Mouse (Mus musculus) limb, embryonic 15.5 days (tissue): ENCODE results near the gene Slc7a7. TPM values are rescaled to one million over a fixed set of nuclear protein-coding genes. Genes with fewer than 3 reads are reported as not detected.
A peak's percentile ranks its signal among the peaks of the same experiment; 100 is the strongest.

Experiments
- ATAC-seq: fragments of 200-750 bp; cut with Nextera tagmentation; 2 replicates; pipeline ENCODE4 v1.8.0; 2017; ENCODE audit warnings: low read depth, moderate TSS enrichment; ENCODE audit not compliant: insufficient number of reproducible peaks, low FRiP score, low TSS enrichment
- H3K27ac ChIP-seq: fragments of 300-500 bp; sonication (generic); 2 replicates; pipeline ENCODE4 v1.5.1; 2015; ENCODE audit warnings: moderate library complexity, mild to moderate bottlenecking, inconsistent platforms
- H3K27me3 ChIP-seq: fragments of 300-500 bp; sonication (generic); 2 replicates; pipeline ENCODE4 v1.6.1; 2015; ENCODE audit warnings: inconsistent platforms
- H3K36me3 ChIP-seq: fragments of 300-500 bp; sonication (generic); 2 replicates; pipeline ENCODE4 v1.6.1; 2015; ENCODE audit warnings: inconsistent platforms
- H3K4me1 ChIP-seq: fragments of 300-500 bp; sonication (generic); 2 replicates; pipeline ENCODE4 v1.6.1; 2015; ENCODE audit warnings: inconsistent platforms
- H3K4me2 ChIP-seq: fragments of 300-500 bp; sonication (generic); 2 replicates; pipeline ENCODE4 v1.6.1; 2015; ENCODE audit warnings: mild to moderate bottlenecking, inconsistent platforms
- H3K4me3 ChIP-seq: fragments of 300-500 bp; sonication (generic); 2 replicates; pipeline ENCODE4 v1.5.1; 2015; ENCODE audit warnings: mild to moderate bottlenecking, inconsistent platforms
- H3K9ac ChIP-seq: fragments of 300-500 bp; sonication (generic); 2 replicates; pipeline ENCODE4 v1.6.1; 2015; ENCODE audit warnings: inconsistent platforms
- H3K9me3 ChIP-seq: fragments of 300-500 bp; sonication (generic); 2 replicates; pipeline ENCODE4 v1.6.1; 2016; ENCODE audit warnings: inconsistent platforms
- WGBS: fragments of 180-500 bp; shearing (Covaris S2); methylation state at CpG from one replicate; pipeline ENCODE4 v1.1.7; 2015; 5-methylcytosine and 5-hydroxymethylcytosine counted together
- polyA plus RNA-seq: library from polyadenylated mRNA; unstranded; fragments of >200 nt; fragmentation: Nextera tagmentation; extraction: Ambion mirVana; gene quantifications from 2 replicates; pipeline ENCODE4 v1.2.1, GENCODE M21; 2015

Gene Slc7a7
- 5.8 and 6.5 TPM in 2 replicates for polyA plus RNA-seq

DNA sequence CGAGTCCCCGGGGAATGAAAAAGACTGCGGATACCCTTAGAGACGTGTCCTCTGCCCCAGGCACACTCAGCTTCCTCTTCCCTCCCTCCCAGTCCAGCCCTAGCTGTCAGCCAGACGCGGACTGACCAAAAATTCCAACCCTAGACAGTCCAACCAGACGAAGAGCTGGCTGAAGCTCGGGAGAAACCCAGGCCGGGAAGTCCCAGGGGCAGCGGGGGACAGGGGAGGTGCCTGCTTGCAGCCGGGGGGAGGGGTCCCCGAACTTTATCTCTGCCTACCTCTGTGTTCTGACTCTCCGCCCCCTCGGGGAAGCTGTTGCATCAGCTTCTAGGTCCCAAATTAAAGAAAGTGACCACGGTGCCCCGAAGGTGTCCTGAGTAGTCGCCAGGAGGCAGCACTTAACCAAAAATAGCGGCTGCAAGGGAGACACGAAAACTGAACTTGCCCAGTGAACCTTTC lies at the start of gene Slc7a7:
Gene Slc7a7, minus strand, starts transcription at position 158 of the 459 bp plus-strand sequence.
- H3K4me2 ChIP-seq: peak within 1 kb of the TSS; percentile 1; the same call in 1 of the 2 replicates
- no peaks in the 10 kb centered on the region for H3K36me3 ChIP-seq
- no peak for ATAC-seq
- H3K27ac ChIP-seq: no peak within 1 kb of the TSS
- WGBS: 14% methylated on average over 19 of the region's 19 CpGs
- no peaks in the 10 kb centered on the region for H3K9me3 ChIP-seq
- no peak within 1 kb of the TSS for H3K9ac ChIP-seq
- H3K4me1 ChIP-seq: peaks cover 29% of the 10 kb centered on the region
- no peaks in the 10 kb centered on the region for H3K27me3 ChIP-seq
- H3K4me3 ChIP-seq: no peak within 1 kb of the TSS

DNA sequence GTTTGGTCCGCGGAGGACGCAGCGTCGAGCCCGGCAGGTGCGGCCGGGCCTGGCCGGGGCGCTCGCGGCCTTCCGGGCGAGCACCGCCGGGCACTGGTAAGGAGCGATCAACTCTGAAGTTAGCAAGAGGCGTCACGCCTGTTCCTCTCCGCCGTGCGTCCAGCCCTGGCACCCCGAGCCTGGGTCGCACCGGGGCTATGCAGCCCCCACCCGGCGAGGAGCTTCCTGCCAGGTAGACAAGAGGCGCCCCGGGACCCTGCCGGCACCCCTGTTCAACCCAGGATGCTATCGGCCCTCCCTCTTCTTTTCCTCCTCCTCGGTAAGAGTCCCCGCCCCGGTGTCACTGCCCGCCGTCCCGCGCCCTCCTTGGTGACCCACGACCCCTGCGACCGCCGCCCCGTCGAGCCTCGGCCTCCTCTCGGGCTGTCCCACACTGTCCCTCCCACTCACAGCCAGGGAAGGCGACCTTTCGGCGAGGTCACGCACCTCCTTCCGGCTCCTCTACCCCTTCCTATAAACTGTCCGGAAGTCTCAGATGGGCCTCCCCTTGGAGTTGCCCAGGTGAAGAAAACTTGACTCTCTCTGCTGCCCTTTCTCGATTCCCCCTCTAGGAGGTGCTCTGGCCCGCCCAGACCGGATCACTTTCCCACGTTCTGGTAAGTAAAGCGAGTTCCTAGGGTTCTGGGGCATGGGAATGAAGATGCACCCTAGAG lies 46.9 kb upstream of the Slc7a7 start:
- under 1% methylated on average over 54 of the region's 57 CpGs for WGBS
- H3K4me2 ChIP-seq: peak overlapping the region; percentile 80
- H3K27me3 ChIP-seq: no peaks in the 10 kb centered on the region
- peak overlapping the region; percentile 84 for H3K9ac ChIP-seq
- no peaks in the 10 kb centered on the region for H3K9me3 ChIP-seq
- peaks cover 11% of the 10 kb centered on the region; the same call in 1 of the 2 replicates for H3K4me1 ChIP-seq
- H3K4me3 ChIP-seq: peak overlapping the region; percentile 96
- peak overlapping the region; percentile 83 for H3K27ac ChIP-seq
- H3K36me3 ChIP-seq: peaks cover 34% of the 10 kb centered on the region
- ATAC-seq: peak; percentile 56

DNA sequence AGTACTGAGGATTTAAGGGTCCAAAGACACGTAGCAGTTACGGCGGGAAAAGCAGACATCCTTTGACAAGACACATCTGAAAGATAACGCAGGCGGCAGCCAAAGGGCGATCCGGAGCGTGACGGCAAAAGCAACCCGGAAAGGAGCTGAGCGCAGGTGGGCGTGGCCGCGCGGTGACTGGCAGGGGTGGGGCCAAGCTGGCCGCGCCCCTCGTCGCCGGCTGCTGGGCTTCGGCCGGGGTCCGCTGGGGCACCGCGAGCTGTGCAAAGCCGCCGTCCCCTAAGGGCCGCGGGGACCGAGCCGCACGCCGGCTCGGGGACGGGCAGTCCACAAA lies 46.3 kb upstream of the Slc7a7 start, which contains the start of gene Lrp10:
Gene Lrp10, plus strand, starts transcription at position 179 of the 334 bp plus-strand sequence.
- peak within 1 kb of the TSS; percentile 84 for H3K9ac ChIP-seq
- H3K4me3 ChIP-seq: peak within 1 kb of the TSS; percentile 96
- H3K36me3 ChIP-seq: peaks cover 29% of the 10 kb centered on the region
- 0% methylated on average over 28 of the region's 35 CpGs for WGBS
- H3K27ac ChIP-seq: peak within 1 kb of the TSS; percentile 83
- peaks cover 11% of the 10 kb centered on the region; the same call in 1 of the 2 replicates for H3K4me1 ChIP-seq
- no peaks in the 10 kb centered on the region for H3K9me3 ChIP-seq
- peak; percentile 70 for ATAC-seq
- H3K4me2 ChIP-seq: peak within 1 kb of the TSS; percentile 80
- H3K27me3 ChIP-seq: no peaks in the 10 kb centered on the region

DNA sequence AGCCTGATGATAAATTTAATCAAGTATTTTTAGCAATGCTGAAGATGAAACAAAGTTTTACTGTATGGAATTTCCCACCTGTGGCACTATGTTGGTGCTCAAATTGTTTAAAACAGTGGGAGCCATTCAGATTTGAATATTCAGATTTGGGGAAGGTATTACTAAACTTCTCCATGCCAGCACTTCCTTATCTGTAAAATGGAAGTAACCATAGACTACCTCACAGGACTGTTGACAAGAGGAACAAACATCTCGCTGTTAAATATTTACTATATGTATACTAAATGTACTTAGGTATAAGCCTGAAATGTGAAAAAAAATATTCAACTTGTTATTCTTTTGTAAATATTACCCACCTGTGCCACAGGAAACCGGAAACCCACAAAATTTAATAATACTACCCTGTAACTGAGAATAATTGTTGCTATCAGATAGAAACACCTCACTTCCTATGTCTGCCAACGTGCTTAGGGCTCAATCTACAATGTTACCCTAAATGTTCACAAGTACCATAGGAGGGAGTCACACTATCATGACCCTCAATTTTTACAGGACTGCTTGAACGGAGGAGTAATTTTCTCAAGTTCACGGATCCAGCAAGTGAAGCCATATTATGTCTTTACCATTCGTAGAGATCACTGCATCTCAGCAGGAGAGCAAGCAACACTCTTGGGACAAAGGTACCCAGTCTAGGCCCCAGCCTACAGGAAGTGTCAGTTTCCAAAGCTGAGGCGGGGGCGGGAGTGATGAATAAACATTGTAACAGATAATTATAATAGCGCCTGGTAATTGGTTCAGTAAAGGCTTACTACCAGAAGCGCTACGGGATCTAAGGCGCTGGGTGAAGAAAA lies 45.8 kb upstream of the Slc7a7 start:
- Histone ChIP-seq H3K9me3 (no peaks in the 10 kb centered on the region), H3K27ac (peak overlapping the region; percentile 83; the same call in 1 of the 2 replicates), H3K4me1 (peaks cover 11% of the 10 kb centered on the region; the same call in 1 of the 2 replicates), H3K4me3 (peak overlapping the region; percentile 96), H3K4me2 (peak overlapping the region; percentile 80), H3K9ac (peak overlapping the region; percentile 84; the same call in 1 of the 2 replicates), H3K36me3 (peaks cover 23% of the 10 kb centered on the region), H3K27me3 (no peaks in the 10 kb centered on the region)
- WGBS: 14% methylated on average over 12 of the region's 12 CpGs
- 0 out of 2 replicates have a peak, but pooled peaks have one; percentile 5 for ATAC-seq

DNA sequence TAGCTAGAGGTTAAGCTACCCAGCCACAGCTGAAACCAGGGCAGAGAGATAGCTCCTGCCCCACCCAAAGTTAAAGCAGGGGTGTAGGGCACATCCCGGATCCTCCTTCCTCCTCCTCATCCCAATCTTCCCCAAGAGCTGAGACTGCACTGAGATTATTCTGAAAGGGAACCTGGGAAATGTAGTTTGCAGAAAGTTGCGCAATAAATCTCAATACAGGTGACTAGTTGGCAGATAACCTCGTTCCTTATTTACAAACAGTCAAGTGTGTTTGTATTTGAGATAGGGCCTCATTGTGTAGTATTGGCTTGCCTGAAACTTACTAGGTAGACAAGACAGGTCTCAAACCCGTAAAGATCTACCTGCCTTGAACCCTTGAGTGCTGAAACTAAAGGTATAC lies 44.6 kb upstream of the Slc7a7 start:
- WGBS: 73% methylated on average over 4 of the region's 4 CpGs
- Histone ChIP-seq H3K9ac (no peak overlapping the region), H3K27me3 (no peaks in the 10 kb centered on the region), H3K4me1 (peaks cover 11% of the 10 kb centered on the region; the same call in 1 of the 2 replicates), H3K9me3 (no peaks in the 10 kb centered on the region), H3K27ac (no peak overlapping the region), H3K4me2 (no peak overlapping the region), H3K36me3 (peaks cover 11% of the 10 kb centered on the region), H3K4me3 (no peak overlapping the region)
- no peak for ATAC-seq

DNA sequence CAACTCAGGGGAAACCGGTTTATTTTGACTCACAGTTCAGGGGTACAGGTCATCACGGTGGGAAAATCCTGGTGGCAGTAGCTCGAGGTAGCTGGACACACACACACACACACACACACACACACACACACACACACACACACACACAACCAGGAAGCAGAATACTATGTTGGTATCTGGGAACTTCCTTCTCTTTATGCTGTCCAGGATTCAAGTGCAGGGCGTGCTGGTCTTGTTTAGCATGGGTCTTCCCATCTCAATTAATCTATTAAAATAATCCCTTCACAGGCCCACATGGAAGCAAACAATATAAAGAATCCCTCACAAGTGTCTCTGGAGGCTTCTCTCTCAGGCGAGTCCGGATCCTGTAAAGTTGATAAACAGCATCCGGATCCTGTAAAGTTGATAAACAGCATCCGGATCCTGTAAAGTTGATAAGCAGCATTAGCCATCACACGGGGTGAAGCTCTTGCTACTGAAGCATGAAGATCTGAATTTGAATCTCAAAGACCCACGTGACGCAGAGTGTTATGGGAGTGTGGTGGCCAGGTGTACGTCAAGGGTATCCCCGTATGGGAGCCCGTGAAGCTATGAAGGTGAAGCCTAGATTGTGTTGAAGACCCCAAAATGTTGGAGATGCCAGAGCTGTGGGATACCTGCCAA lies 40.5 kb upstream of the Slc7a7 start:
- Histone ChIP-seq H3K9ac (no peak overlapping the region), H3K4me3 (no peak overlapping the region), H3K4me1 (no peaks in the 10 kb centered on the region), H3K36me3 (no peaks in the 10 kb centered on the region), H3K9me3 (no peaks in the 10 kb centered on the region), H3K27ac (no peak overlapping the region), H3K4me2 (no peak overlapping the region), H3K27me3 (no peaks in the 10 kb centered on the region)
- WGBS: 83% methylated on average over 14 of the region's 14 CpGs
- no peak for ATAC-seq

DNA sequence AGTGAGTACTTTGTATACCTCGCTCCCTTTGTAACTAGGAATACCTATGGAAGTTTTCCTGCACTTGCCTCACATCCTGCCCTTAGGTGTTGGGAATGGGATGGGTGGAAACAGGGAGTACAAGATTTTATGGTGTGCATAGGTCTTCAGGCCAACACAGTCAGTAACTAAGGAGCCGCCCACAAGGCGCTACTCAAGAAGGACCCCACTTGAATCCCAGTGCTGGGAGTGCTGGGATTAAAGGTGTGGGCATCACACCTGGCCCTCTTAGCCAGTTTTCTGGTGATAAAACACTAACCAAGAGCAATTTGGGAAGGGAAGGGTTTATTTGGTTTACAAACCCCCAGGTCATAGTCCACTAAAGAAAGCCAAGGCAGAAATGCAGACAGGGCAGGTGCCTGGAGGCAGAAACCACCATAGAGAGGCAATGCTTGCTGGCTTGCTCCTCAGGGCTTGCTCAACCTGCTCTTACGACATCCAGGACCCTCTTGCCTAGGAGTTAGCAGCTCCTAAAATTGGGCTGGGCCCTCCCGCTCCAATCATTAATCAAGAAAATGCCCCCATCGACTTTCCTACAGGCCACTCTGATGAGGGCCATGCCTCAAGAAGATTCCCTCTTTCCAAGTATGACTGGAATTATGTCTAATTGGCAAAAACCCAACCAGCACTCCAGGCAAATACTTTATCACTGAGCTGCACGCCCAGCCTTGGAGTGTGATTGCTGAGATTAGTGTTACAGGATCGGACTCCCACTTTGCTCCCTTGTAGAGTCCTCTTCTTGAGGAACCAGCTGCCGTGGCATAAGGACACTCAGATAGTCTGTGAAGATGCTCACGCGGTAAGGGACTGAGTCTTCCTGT lies 37.3 kb upstream of the Slc7a7 start:
- H3K4me2 ChIP-seq: no peak overlapping the region
- H3K9ac ChIP-seq: no peak overlapping the region
- H3K36me3 ChIP-seq: no peaks in the 10 kb centered on the region
- no peaks in the 10 kb centered on the region for H3K4me1 ChIP-seq
- no peak for ATAC-seq
- no peak overlapping the region for H3K4me3 ChIP-seq
- 72% methylated on average over 11 of the region's 11 CpGs for WGBS
- H3K9me3 ChIP-seq: no peaks in the 10 kb centered on the region
- H3K27me3 ChIP-seq: no peaks in the 10 kb centered on the region
- H3K27ac ChIP-seq: no peak overlapping the region

DNA sequence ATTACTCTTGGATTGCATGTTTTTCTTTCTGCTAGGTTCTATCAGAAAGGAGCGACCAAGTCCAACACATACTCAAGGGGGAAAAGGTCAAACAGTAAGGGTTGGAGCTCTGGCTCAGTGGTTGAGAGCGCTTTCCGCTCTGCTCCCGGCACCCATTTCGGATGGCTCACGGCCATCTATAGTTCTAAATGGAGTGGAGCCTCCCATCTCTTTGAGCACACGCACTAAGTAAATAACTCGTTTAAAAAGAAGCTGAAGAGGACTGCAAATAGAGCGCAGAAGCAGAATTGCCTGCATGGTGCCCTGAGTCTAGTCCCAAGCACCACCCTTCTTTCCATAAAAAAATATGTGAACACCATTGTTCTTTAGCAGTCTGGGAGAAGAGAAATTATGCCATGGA lies 36.0 kb upstream of the Slc7a7 start:
- no peaks in the 10 kb centered on the region for H3K27me3 ChIP-seq
- WGBS: 91% methylated on average over 9 of the region's 9 CpGs
- no peak overlapping the region for H3K4me2 ChIP-seq
- ATAC-seq: no peak
- no peak overlapping the region for H3K9ac ChIP-seq
- no peak overlapping the region for H3K4me3 ChIP-seq
- no peak overlapping the region for H3K27ac ChIP-seq
- H3K4me1 ChIP-seq: peaks cover 4% of the 10 kb centered on the region; the same call in 1 of the 2 replicates
- H3K36me3 ChIP-seq: no peaks in the 10 kb centered on the region
- no peaks in the 10 kb centered on the region for H3K9me3 ChIP-seq

DNA sequence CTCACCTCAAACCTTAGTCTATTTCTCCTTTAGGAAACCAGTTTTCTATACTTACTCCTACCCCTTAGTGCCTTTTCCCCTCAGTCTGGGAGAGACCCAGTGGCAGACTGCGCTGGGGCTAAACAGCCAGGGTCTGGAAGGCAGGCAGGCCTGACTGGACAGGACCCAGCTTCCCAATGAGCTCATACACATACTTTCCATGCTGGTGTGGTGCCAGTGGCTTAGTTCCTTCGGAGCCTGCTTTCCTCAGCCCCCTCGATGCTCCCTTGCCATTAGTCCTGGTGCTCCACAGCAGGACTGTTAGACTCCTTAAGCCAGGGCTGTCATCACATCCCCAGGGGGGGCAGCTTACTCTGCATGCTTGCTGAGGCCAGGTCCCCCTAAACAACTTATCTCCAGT lies 27.9 kb upstream of the Slc7a7 start:
- H3K27ac ChIP-seq: peak overlapping the region; percentile 63
- no peaks in the 10 kb centered on the region for H3K9me3 ChIP-seq
- no peak overlapping the region for H3K4me3 ChIP-seq
- no peak overlapping the region for H3K4me2 ChIP-seq
- no peaks in the 10 kb centered on the region for H3K27me3 ChIP-seq
- peaks cover 42% of the 10 kb centered on the region for H3K4me1 ChIP-seq
- ATAC-seq: no peak
- WGBS: 44% methylated on average over 3 of the region's 3 CpGs
- peaks cover 13% of the 10 kb centered on the region for H3K36me3 ChIP-seq
- no peak overlapping the region for H3K9ac ChIP-seq

DNA sequence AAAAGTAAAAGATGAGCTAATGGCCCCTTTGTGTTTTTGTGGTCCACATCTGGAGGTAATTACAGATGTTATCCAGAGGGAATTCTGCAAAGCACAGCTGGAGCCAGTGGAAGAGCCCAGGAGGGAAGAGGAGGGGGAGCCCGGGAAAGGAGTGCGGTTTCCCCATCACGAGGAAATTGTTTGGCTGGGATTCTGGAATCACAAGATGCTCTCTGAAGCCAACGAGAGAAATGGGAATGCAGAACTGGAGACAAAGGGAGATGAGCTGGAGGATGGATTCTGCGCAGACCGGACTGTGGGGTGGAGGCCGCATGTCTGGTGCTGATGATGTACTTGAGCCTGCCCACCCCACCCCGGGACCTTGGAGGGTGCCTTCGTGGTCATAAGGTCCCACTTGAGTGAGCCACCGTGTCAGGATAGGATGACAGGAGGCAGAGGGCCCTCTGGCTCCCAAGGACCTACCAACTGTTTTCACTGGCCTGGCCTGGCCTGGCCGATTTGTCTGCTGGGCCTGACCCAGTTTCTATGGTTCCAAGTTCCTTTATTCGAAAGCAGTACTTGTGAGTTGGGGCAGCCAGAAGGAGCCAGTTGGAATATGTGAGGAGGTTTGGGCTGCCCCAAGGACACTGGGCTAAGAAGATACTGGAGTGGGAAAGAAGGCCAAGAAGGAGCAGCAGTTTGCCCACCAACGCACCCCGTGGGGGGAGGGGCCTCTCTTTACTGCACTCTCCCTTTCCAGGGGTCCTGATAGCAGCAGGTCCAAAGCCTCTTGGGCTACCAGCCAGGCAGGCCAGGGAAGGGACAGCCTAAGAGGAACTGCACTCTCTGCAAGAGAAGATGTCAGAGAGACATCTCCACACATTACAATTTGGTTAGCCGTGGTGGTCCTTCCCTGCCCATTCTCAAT lies 26.4 kb upstream of the Slc7a7 start:
- no peaks in the 10 kb centered on the region for H3K27me3 ChIP-seq
- peaks cover 41% of the 10 kb centered on the region for H3K4me1 ChIP-seq
- peak; percentile 65 for ATAC-seq
- peaks cover 28% of the 10 kb centered on the region for H3K36me3 ChIP-seq
- peak overlapping the region; percentile 23; the same call in 1 of the 2 replicates for H3K4me2 ChIP-seq
- H3K4me3 ChIP-seq: no peak overlapping the region
- no peak overlapping the region for H3K9ac ChIP-seq
- H3K9me3 ChIP-seq: no peaks in the 10 kb centered on the region
- peak overlapping the region; percentile 87 for H3K27ac ChIP-seq
- 45% methylated on average over 15 of the region's 15 CpGs for WGBS
